Mouse (Mus musculus) midbrain, postnatal 0 days (tissue): Measurements from ENCODE around the gene Olfr1217. TPM values are rescaled to one million over a fixed set of nuclear protein-coding genes. Genes with fewer than 3 reads are reported as not detected.

Experiments used
- ATAC-seq: fragments of 200-750 bp; cut with Nextera tagmentation; 2 replicates; pipeline ENCODE4 v1.8.0; 2017; ENCODE audit warnings: moderate number of reproducible peaks, mild to moderate bottlenecking, moderate TSS enrichment, moderate library complexity; ENCODE audit not compliant: low FRiP score
- DNase-seq: peaks from one replicate; pipeline ENCODE4 v3.0.0-alpha.2; 2015; ENCODE audit warnings: low spot score
- H3K27ac ChIP-seq: fragments of 300-500 bp; sonication (generic); 2 replicates; pipeline ENCODE4 v1.5.1; 2014; ENCODE audit warnings: low read depth, mild to moderate bottlenecking, low read length, mixed read lengths
- H3K27me3 ChIP-seq: fragments of 300-500 bp; sonication (generic); 2 replicates; pipeline ENCODE4 v1.6.1; 2014; ENCODE audit warnings: low read length, control low read depth, mixed read lengths; ENCODE audit not compliant: insufficient read depth
- H3K36me3 ChIP-seq: fragments of 300-500 bp; sonication (generic); 2 replicates; pipeline ENCODE4 v1.6.1; 2014; ENCODE audit warnings: low read length, control low read depth, mixed read lengths; ENCODE audit not compliant: insufficient read depth
- H3K4me1 ChIP-seq: fragments of 300-500 bp; sonication (generic); 2 replicates; pipeline ENCODE4 v1.6.1; 2014; ENCODE audit warnings: mild to moderate bottlenecking, control low read depth, antibody characterized with exemption, low read length, mixed read lengths; ENCODE audit not compliant: insufficient read depth
- H3K4me2 ChIP-seq: fragments of 300-500 bp; sonication (generic); 2 replicates; pipeline ENCODE4 v1.6.1; 2014; ENCODE audit warnings: low read depth, mild to moderate bottlenecking, low read length, mixed read lengths; ENCODE audit not compliant: poor library complexity, severe bottlenecking
- H3K4me3 ChIP-seq: fragments of 300-500 bp; sonication (generic); 2 replicates; pipeline ENCODE4 v1.5.1; 2014; ENCODE audit warnings: low read depth, mild to moderate bottlenecking, low read length, moderate library complexity
- H3K9ac ChIP-seq: fragments of 300-500 bp; sonication (generic); replicated peaks from 2 replicates; pipeline ENCODE4 v1.6.1; 2014; ENCODE audit warnings: mild to moderate bottlenecking, low read length, moderate library complexity, mixed read lengths; ENCODE audit not compliant: poor library complexity, severe bottlenecking
- H3K9me3 ChIP-seq: fragments of 300-500 bp; sonication (generic); 2 replicates; pipeline ENCODE4 v1.6.1; 2016; ENCODE audit warnings: low read length, control low read depth
- CTCF ChIP-seq: IDR thresholded peaks from 2 replicates; pipeline ENCODE4 v1.5.1; 2016; ENCODE audit warnings: antibody characterized with exemption, mild to moderate bottlenecking
- WGBS: fragments of 180-500 bp; shearing (Covaris S2); extraction: QIAGEN DNeasy Blood & Tissue Kit; methylation state at CpG from one replicate; pipeline ENCODE4 v1.1.7; 2014; 5-methylcytosine and 5-hydroxymethylcytosine counted together
- polyA plus RNA-seq: library from polyadenylated mRNA; unstranded; fragments of >200 nt; fragmentation: Nextera tagmentation; extraction: Ambion mirVana; gene quantifications from 2 replicates; pipeline ENCODE4 v1.2.1, GENCODE M21; 2015
- total RNA-seq: library from RNA; depleted of rRNA; stranded (reverse); fragments of >200 nt; gene quantifications from 2 replicates; pipeline ENCODE4 v1.2.3, GENCODE M21; 2014; rRNA removed

The Olfr1217 gene
- total and polyA plus RNA-seq, 2 experiments from 2014 or later: not detected

GRCm38 (mm10) chr2:88992553-88992952 is 39.3 kb downstream of the Olfr1217 start, which contains the start of gene Olfr1214:
Gene Olfr1214, minus strand, starts transcription at chr2:88992653.
- no peaks in the 10 kb centered on the region for H3K9me3 ChIP-seq
- ATAC-seq (no peak), DNase-seq (no peak)
- no peak within 1 kb of the TSS for H3K27ac ChIP-seq
- H3K27me3 ChIP-seq: no peaks in the 10 kb centered on the region
- TF ChIP-seq CTCF: no peak
- no peaks in the 10 kb centered on the region for H3K4me1 ChIP-seq
- no peak within 1 kb of the TSS for H3K9ac ChIP-seq
- H3K36me3 ChIP-seq: no peaks in the 10 kb centered on the region
- H3K4me3 ChIP-seq: no peak within 1 kb of the TSS
- 87% methylated on average over 1 of the region's 1 CpGs for WGBS
- no peak within 1 kb of the TSS for H3K4me2 ChIP-seq

DNA sequence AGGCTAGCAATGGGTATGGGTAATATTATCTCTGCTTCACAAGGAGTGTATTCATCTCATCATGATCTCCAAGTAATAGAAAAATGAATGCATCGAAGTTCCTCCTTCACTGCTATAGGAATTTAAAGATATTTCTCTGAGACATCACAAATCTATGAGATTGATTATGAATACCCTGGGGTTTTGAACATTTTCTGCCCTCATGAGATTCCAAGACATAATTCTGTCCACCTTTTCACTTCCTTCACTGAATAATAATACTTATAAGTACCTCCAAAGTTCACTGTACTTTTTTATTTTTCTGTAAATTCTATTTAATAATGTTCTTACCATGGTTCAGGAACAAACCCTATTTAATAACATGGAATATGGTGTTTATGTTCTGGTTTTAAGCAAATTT is 51.7 kb downstream of the Olfr1217 start, which contains the start of gene Gm13762:
Gene Gm13762 (minus strand): TSS at position 101 of the 400 bp plus-strand sequence.
- Histone ChIP-seq H3K9me3 (no peaks in the 10 kb centered on the region), H3K36me3 (no peaks in the 10 kb centered on the region), H3K27ac (no peak within 1 kb of the TSS), H3K9ac (no peak within 1 kb of the TSS), H3K4me2 (no peak within 1 kb of the TSS), H3K27me3 (no peaks in the 10 kb centered on the region), H3K4me3 (no peak within 1 kb of the TSS), H3K4me1 (no peaks in the 10 kb centered on the region)
- 75% methylated on average over 1 of the region's 1 CpGs for WGBS
- ATAC-seq (no peak), DNase-seq (no peak)
- no peak for TF ChIP-seq CTCF

Other genes with a start within 250 kb of the Olfr1217 start
- gene Olfr1201, start 239.0 kb downstream of the Olfr1217 start, total RNA-seq: not detected in 2 replicates
- not detected in 2 replicates for gene Olfr1201, start 239.0 kb downstream of the Olfr1217 start, polyA plus RNA-seq
- gene Olfr1202, start 217.6 kb downstream of the Olfr1217 start, total RNA-seq: not detected in 2 replicates
- gene Olfr1202, start 217.6 kb downstream of the Olfr1217 start, polyA plus RNA-seq: 0.04 TPM in 1 of 2 replicates, not detected in the other
- not detected in 2 replicates for gene Olfr1205, start 202.3 kb downstream of the Olfr1217 start, total RNA-seq
- not detected in 2 replicates for gene Olfr1205, start 202.3 kb downstream of the Olfr1217 start, polyA plus RNA-seq
- not detected in 2 replicates for gene Olfr1204, start 182.8 kb downstream of the Olfr1217 start, total RNA-seq
- not detected in 2 replicates for gene Olfr1204, start 182.8 kb downstream of the Olfr1217 start, polyA plus RNA-seq
- gene Olfr1206, start 168.8 kb downstream of the Olfr1217 start, total RNA-seq: not detected in 2 replicates
- gene Olfr1206, start 168.8 kb downstream of the Olfr1217 start, polyA plus RNA-seq: not detected in 2 replicates
- gene Olfr1208, start 129.8 kb downstream of the Olfr1217 start, total RNA-seq: not detected in 2 replicates
- gene Olfr1208, start 129.8 kb downstream of the Olfr1217 start, polyA plus RNA-seq: not detected in 2 replicates
- gene Olfr1209, start 116.9 kb downstream of the Olfr1217 start, total RNA-seq: not detected in 2 replicates
- gene Olfr1209, start 116.9 kb downstream of the Olfr1217 start, polyA plus RNA-seq: not detected in 2 replicates
- gene Olfr1211, start 94.0 kb downstream of the Olfr1217 start, total RNA-seq: not detected in 2 replicates
- not detected in 2 replicates for gene Olfr1211, start 94.0 kb downstream of the Olfr1217 start, polyA plus RNA-seq
- not detected in 2 replicates for gene Olfr1212, start 78.1 kb downstream of the Olfr1217 start, total RNA-seq
- not detected in 2 replicates for gene Olfr1212, start 78.1 kb downstream of the Olfr1217 start, polyA plus RNA-seq
- not detected in 2 replicates for gene Gm13762, start 51.8 kb downstream of the Olfr1217 start, total RNA-seq
- gene Gm13762, start 51.8 kb downstream of the Olfr1217 start, polyA plus RNA-seq: not detected in 2 replicates
- gene Olfr1214, start 39.4 kb downstream of the Olfr1217 start, total RNA-seq: not detected in 2 replicates
- gene Olfr1214, start 39.4 kb downstream of the Olfr1217 start, polyA plus RNA-seq: not detected in 2 replicates
- gene Olfr1215, start 25.1 kb downstream of the Olfr1217 start, total RNA-seq: not detected in 2 replicates
- gene Olfr1215, start 25.1 kb downstream of the Olfr1217 start, polyA plus RNA-seq: not detected in 2 replicates
- gene Olfr1216, start 13.7 kb downstream of the Olfr1217 start, total RNA-seq: not detected in 2 replicates
- not detected in 2 replicates for gene Olfr1216, start 13.7 kb downstream of the Olfr1217 start, polyA plus RNA-seq
- not detected in 2 replicates for gene Olfr1218, start 29.1 kb upstream of the Olfr1217 start, total RNA-seq
- gene Olfr1218, start 29.1 kb upstream of the Olfr1217 start, polyA plus RNA-seq: not detected in 2 replicates
- gene Olfr1219, start 51.4 kb upstream of the Olfr1217 start, total RNA-seq: not detected in 2 replicates
- not detected in 2 replicates for gene Olfr1219, start 51.4 kb upstream of the Olfr1217 start, polyA plus RNA-seq
- not detected in 2 replicates for gene Olfr1220, start 74.8 kb upstream of the Olfr1217 start, total RNA-seq
- gene Olfr1220, start 74.8 kb upstream of the Olfr1217 start, polyA plus RNA-seq: not detected in 2 replicates
- gene Olfr1221, start 85.2 kb upstream of the Olfr1217 start, total RNA-seq: not detected in 2 replicates
- not detected in 2 replicates for gene Olfr1221, start 85.2 kb upstream of the Olfr1217 start, polyA plus RNA-seq
- not detected in 2 replicates for gene Olfr1222, start 101.0 kb upstream of the Olfr1217 start, total RNA-seq
- gene Olfr1222, start 101.0 kb upstream of the Olfr1217 start, polyA plus RNA-seq: not detected in 2 replicates
- not detected in 2 replicates for gene Olfr1223, start 119.5 kb upstream of the Olfr1217 start, total RNA-seq
- not detected in 2 replicates for gene Olfr1223, start 119.5 kb upstream of the Olfr1217 start, polyA plus RNA-seq
- gene Olfr1224-ps1, start 132.0 kb upstream of the Olfr1217 start, total RNA-seq: not detected in 2 replicates
- gene Olfr1224-ps1, start 132.0 kb upstream of the Olfr1217 start, polyA plus RNA-seq: not detected in 2 replicates
- gene Olfr1225, start 142.6 kb upstream of the Olfr1217 start, total RNA-seq: not detected in 2 replicates
- gene Olfr1225, start 142.6 kb upstream of the Olfr1217 start, polyA plus RNA-seq: not detected in 2 replicates
- gene Olfr1226, start 168.0 kb upstream of the Olfr1217 start, total RNA-seq: not detected in 2 replicates
- not detected in 2 replicates for gene Olfr1226, start 168.0 kb upstream of the Olfr1217 start, polyA plus RNA-seq
- gene Olfr1228, start 222.0 kb upstream of the Olfr1217 start, total RNA-seq: not detected in 2 replicates
- not detected in 2 replicates for gene Olfr1228, start 222.0 kb upstream of the Olfr1217 start, polyA plus RNA-seq